Mouse (Mus musculus) CH12.LX (cell line): ENCODE results near the gene Srpr. TPM values are rescaled to one million over a fixed set of nuclear protein-coding genes. Genes with fewer than 3 reads are reported as not detected.

ENCODE experiments used
- DNase-seq: peaks from one replicate; pipeline ENCODE4 v3.0.0-alpha.2; 2013; ENCODE audit errors: extremely low read depth
- H3K27ac ChIP-seq: 2 replicates; pipeline ENCODE4 v1.5.1; 2012; ENCODE audit warnings: low read depth, mild to moderate bottlenecking, control low read depth, moderate library complexity; ENCODE audit not compliant: insufficient read depth
- H3K27me3 ChIP-seq: replicated peaks from 2 replicates; pipeline ENCODE3; 2012; ENCODE audit warnings: inconsistent platforms
- H3K36me3 ChIP-seq, 2 experiments: replicated peaks in 1 of 2; 2 replicates each; pipeline versions ENCODE3 to v1.6.1; 2012; ENCODE audit warnings: inconsistent platforms in 1 of 2, low read length in 1 of 2, mild to moderate bottlenecking in 1 of 2, mixed read lengths in 1 of 2, moderate library complexity in 1 of 2; ENCODE audit not compliant: control insufficient read depth in 1 of 2, insufficient read depth in 1 of 2
- H3K4me1 ChIP-seq, 2 experiments: 2 replicates each; pipeline ENCODE4 v1.6.1; 2012; ENCODE audit warnings: inconsistent platforms in 1 of 2, moderate library complexity in 1 of 2; ENCODE audit not compliant: insufficient read depth in 2 of 2, control insufficient read depth in 1 of 2
- H3K4me2 ChIP-seq: 2 replicates; pipeline ENCODE4 v1.6.1; 2012; ENCODE audit warnings: low read depth, mild to moderate bottlenecking, control low read depth; ENCODE audit not compliant: poor library complexity, insufficient read depth, severe bottlenecking
- H3K4me3 ChIP-seq, 3 experiments: fragments of 150-350 bp in 1 of 3; sonication (generic) in 1 of 3; replicated peaks in 1 of 3; 2 replicates each; pipeline versions ENCODE3 to v1.5.1; 2011 to 2012; ENCODE audit warnings: low read depth in 2 of 3, low read length in 2 of 3, mild to moderate bottlenecking in 2 of 3, moderate library complexity in 2 of 3, control low read depth in 1 of 3, improper control_type of control experiment in 1 of 3, inconsistent platforms in 1 of 3, mixed read lengths in 1 of 3; ENCODE audit not compliant: poor library complexity in 1 of 3
- H3K79me2 ChIP-seq: replicated peaks from 2 replicates; pipeline ENCODE4 v1.6.1; 2012; ENCODE audit warnings: mild to moderate bottlenecking, moderate library complexity; ENCODE audit not compliant: control insufficient read depth, poor library complexity, insufficient read depth, severe bottlenecking; ENCODE audit errors: extremely low read depth
- H3K9ac ChIP-seq: 2 replicates; pipeline ENCODE4 v1.6.1; 2012; ENCODE audit warnings: low read depth, mild to moderate bottlenecking, control low read depth, moderate library complexity; ENCODE audit not compliant: insufficient read depth
- H3K9me3 ChIP-seq: replicated peaks from 2 replicates; pipeline ENCODE3; 2012; ENCODE audit warnings: low read length, inconsistent platforms, mixed read lengths
- BHLHE40 ChIP-seq: IDR thresholded peaks from 2 replicates; pipeline ENCODE4 v1.6.1; 2011; ENCODE audit warnings: mild to moderate bottlenecking, low read depth, low read length, improper control_type of control experiment
- CHD2 ChIP-seq: IDR thresholded peaks from 2 replicates; pipeline ENCODE4 v1.6.1; 2011; ENCODE audit warnings: low read length, improper control_type of control experiment
- E2F4 ChIP-seq: IDR thresholded peaks from 2 replicates; pipeline ENCODE4 v1.6.1; 2011; ENCODE audit warnings: low read depth, low read length, improper control_type of control experiment; ENCODE audit not compliant: insufficient replicate concordance
- ELF1 ChIP-seq: IDR thresholded peaks from 2 replicates; pipeline ENCODE4 v1.6.1; 2014; ENCODE audit warnings: low read depth, mild to moderate bottlenecking, inconsistent platforms, low read length, improper control_type of control experiment
- HCFC1 ChIP-seq: IDR thresholded peaks from 2 replicates; pipeline ENCODE4 v1.6.1; 2012; ENCODE audit warnings: low read depth, mild to moderate bottlenecking, inconsistent platforms, low read length, improper control_type of control experiment
- IRF4 ChIP-seq: IDR thresholded peaks from 2 replicates; pipeline ENCODE4 v1.6.1; 2014; ENCODE audit warnings: low read depth, mild to moderate bottlenecking, inconsistent platforms, low read length, improper control_type of control experiment
- JUN ChIP-seq: IDR thresholded peaks from 2 replicates; pipeline ENCODE4 v1.6.1; 2011; ENCODE audit warnings: low read depth, mild to moderate bottlenecking, low read length, improper control_type of control experiment, moderate library complexity; ENCODE audit not compliant: insufficient read depth
- JUND ChIP-seq: conservative IDR thresholded peaks from 2 replicates; pipeline ENCODE4 v1.6.1; 2011; ENCODE audit warnings: low read depth, low read length, improper control_type of control experiment
- KAT2A ChIP-seq: IDR thresholded peaks from 2 replicates; pipeline ENCODE4 v1.6.1; 2012; ENCODE audit warnings: low read length, improper control_type of control experiment, inconsistent platforms; ENCODE audit not compliant: insufficient replicate concordance
- MAZ ChIP-seq: IDR thresholded peaks from 2 replicates; pipeline ENCODE4 v1.6.1; 2012; ENCODE audit warnings: low read depth, mild to moderate bottlenecking, inconsistent platforms, low read length, improper control_type of control experiment, moderate library complexity
- MEF2A ChIP-seq: IDR thresholded peaks from 2 replicates; pipeline ENCODE4 v1.6.1; 2014; ENCODE audit warnings: low read depth, mild to moderate bottlenecking, inconsistent platforms, low read length, improper control_type of control experiment, borderline replicate concordance
- MXI1 ChIP-seq: IDR thresholded peaks from 2 replicates; pipeline ENCODE4 v1.6.1; 2011; ENCODE audit warnings: mild to moderate bottlenecking, low read depth, low read length, improper control_type of control experiment
- NELFE ChIP-seq: IDR thresholded peaks from 2 replicates; pipeline ENCODE4 v1.6.1; 2011; ENCODE audit warnings: low read depth, low read length, improper control_type of control experiment
- NRF1 ChIP-seq: IDR thresholded peaks from 2 replicates; pipeline ENCODE4 v1.6.1; 2014; ENCODE audit warnings: low read depth, mild to moderate bottlenecking, inconsistent platforms, low read length, improper control_type of control experiment, moderate library complexity
- PAX5 ChIP-seq: IDR thresholded peaks from 2 replicates; pipeline ENCODE4 v1.6.1; 2012; ENCODE audit warnings: low read length, inconsistent platforms, mixed read lengths
- RAD21 ChIP-seq: IDR thresholded peaks from 2 replicates; pipeline ENCODE4 v1.6.1; 2011; ENCODE audit warnings: low read depth, mild to moderate bottlenecking, low read length, improper control_type of control experiment, moderate library complexity
- RCOR1 ChIP-seq: conservative IDR thresholded peaks from 2 replicates; pipeline ENCODE4 v1.6.1; 2012; ENCODE audit warnings: low read depth, mild to moderate bottlenecking, inconsistent platforms, low read length, improper control_type of control experiment
- SMC3 ChIP-seq: IDR thresholded peaks from 2 replicates; pipeline ENCODE4 v1.6.1; 2011; ENCODE audit warnings: low read depth, low read length, improper control_type of control experiment
- TBP ChIP-seq: conservative IDR thresholded peaks from 2 replicates; pipeline ENCODE4 v1.6.1; 2011; ENCODE audit warnings: low read depth, low read length, improper control_type of control experiment
- TCF12 ChIP-seq: IDR thresholded peaks from 2 replicates; pipeline ENCODE4 v1.6.1; 2014; ENCODE audit warnings: low read depth, mild to moderate bottlenecking, inconsistent platforms, low read length, improper control_type of control experiment
- USF1 ChIP-seq: IDR thresholded peaks from 2 replicates; pipeline ENCODE4 v1.6.1; 2014; ENCODE audit warnings: low read depth, mild to moderate bottlenecking, inconsistent platforms, low read length, improper control_type of control experiment
- ZC3H11A ChIP-seq: IDR thresholded peaks from 2 replicates; pipeline ENCODE4 v1.6.1; 2012; ENCODE audit warnings: low read depth, mild to moderate bottlenecking, inconsistent platforms, low read length, improper control_type of control experiment
- ZKSCAN1 ChIP-seq: IDR thresholded peaks from 2 replicates; pipeline ENCODE4 v1.6.1; 2012; ENCODE audit warnings: low read depth, inconsistent platforms, low read length, improper control_type of control experiment, borderline replicate concordance
- ZMIZ1 ChIP-seq: IDR thresholded peaks from 2 replicates; pipeline ENCODE4 v1.6.1; 2012; ENCODE audit warnings: low read depth, mild to moderate bottlenecking, inconsistent platforms, low read length, improper control_type of control experiment
- dilution Hi-C: fragments of 300-500 bp; cut with MboI; formaldehyde crosslinking; loops from 2 replicates; pipeline ENCODE4 v1.14.3; 2020; ENCODE audit warnings: low sequenced_read_pairs; ENCODE audit not compliant: extremely low pct_unique_long_range_greater_than_20kb, extremely low pct_ligation_motif_present
- in situ Hi-C: fragments of 300-500 bp; cut with MboI; formaldehyde crosslinking; loops from 3 replicates; pipeline ENCODE4 v1.14.3; 2019; ENCODE audit warnings: low sequenced_read_pairs, low pct_ligation_motif_present, low pct_unique_long_range_greater_than_20kb, mixed read lengths
- polyA plus RNA-seq: library from polyadenylated mRNA; unstranded; fragments of >175 nt; gene quantifications from 2 replicates; pipeline ENCODE4 v1.2.1, GENCODE M21; 2012; ENCODE audit warnings: low read depth; ENCODE audit not compliant: insufficient read length
- total RNA-seq, 2 experiments: library from RNA; depleted of rRNA; stranded (reverse); fragments of 300-350 nt in 1 of 2; fragments of >200 nt in 1 of 2; gene quantifications; 2 replicates each; pipeline ENCODE4 v1.2.3; 2012 to 2014

Srpr gene
- total and polyA plus RNA-seq, 3 experiments = 38.2 to 95.0 (median 40.1) TPM

DNA sequence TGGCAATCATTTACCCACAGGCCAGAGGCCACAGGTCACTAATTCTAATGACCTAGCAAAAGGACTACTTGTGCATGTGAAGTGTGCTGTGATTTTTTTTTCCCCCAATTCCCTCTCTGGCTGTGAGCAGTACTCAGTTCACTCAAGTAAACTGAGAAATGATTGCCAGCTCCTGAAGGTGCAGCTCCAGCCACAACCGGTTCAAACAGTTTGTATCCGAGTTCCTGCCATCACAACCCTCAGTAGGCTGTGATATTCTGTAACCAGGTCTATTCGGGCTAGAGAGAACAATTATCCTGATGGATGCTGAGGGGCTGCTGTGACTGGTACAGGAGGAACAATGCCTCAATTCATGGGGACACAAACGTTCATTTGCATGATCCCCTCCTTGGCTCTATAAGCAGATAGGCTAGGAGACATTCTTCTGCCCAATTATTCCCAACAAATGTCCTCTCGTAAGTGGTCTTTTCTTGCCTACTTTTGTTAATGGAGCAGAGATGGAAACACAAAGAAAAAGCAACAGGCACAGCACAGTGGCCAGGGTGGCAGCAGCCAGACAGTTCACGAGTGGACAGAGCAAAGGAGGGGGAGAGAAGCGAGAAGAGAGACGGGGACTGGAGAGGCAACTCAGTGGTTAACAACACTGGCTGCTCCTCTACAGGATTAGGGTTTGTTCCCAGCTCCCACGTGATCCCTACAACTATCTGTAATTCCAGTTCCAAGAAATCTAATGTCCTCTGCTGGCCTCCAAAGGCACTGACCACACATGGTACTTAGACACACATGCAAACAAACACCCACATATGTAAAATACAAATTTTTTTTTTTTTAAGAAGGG lies 33.0 kb upstream of the Srpr start:
- no peaks in the 10 kb centered on the region for H3K27me3 ChIP-seq
- no peak overlapping the region for H3K4me2 ChIP-seq
- DNase-seq = no peak
- H3K9ac ChIP-seq = no peak overlapping the region
- dilution Hi-C loops = no loop called here
- TF ChIP-seq BHLHE40 (no peak), TBP (no peak), SMC3 (no peak), IRF4 (no peak), CHD2 (no peak), MXI1 (no peak), JUND (no peak), USF1 (no peak), PAX5 (no peak), ZMIZ1 (no peak), KAT2A (no peak), RAD21 (no peak), NRF1 (no peak), MAZ (no peak), MEF2A (no peak), ZC3H11A (no peak), ZKSCAN1 (no peak)
- in situ Hi-C loops = no loop called here
- H3K36me3 ChIP-seq = peaks cover 36 to 83% of the 10 kb centered on the region in 2 experiments
- no peaks in the 10 kb centered on the region for H3K9me3 ChIP-seq
- H3K4me1 ChIP-seq = peaks cover 10 to 25% of the 10 kb centered on the region in 2 experiments
- no peak overlapping the region for H3K27ac ChIP-seq
- no peak overlapping the region for H3K4me3 ChIP-seq
- H3K79me2 ChIP-seq = no peaks in the 10 kb centered on the region

GRCm38 (mm10) chr9:35170071-35170470 lies 29.9 kb upstream of the Srpr start:
- H3K36me3 ChIP-seq = peaks cover 22 to 65% of the 10 kb centered on the region in 2 experiments
- TF ChIP-seq NRF1 = no peak
- no peak for TF ChIP-seq ELF1
- no peak for TF ChIP-seq MAZ
- no peak for TF ChIP-seq RCOR1
- no peak for TF ChIP-seq JUN
- TF ChIP-seq E2F4 = no peak
- no peak for TF ChIP-seq NELFE
- no peak for TF ChIP-seq ZKSCAN1
- no peak for TF ChIP-seq TCF12
- TF ChIP-seq HCFC1 = no peak
- H3K27me3 ChIP-seq = no peaks in the 10 kb centered on the region
- dilution Hi-C loops = no loop called here
- peaks cover 5 to 19% of the 10 kb centered on the region in 2 experiments; a peak in 3 of 4 replicates for H3K4me1 ChIP-seq
- H3K9ac ChIP-seq = no peak overlapping the region
- no peak overlapping the region for H3K4me2 ChIP-seq
- no peak overlapping the region for H3K27ac ChIP-seq
- peaks cover 5% of the 10 kb centered on the region for H3K79me2 ChIP-seq
- no peak for DNase-seq
- no peak overlapping the region for H3K4me3 ChIP-seq
- H3K9me3 ChIP-seq = no peaks in the 10 kb centered on the region
- in situ Hi-C loops = no loop called here
